Mouse (Mus musculus) cerebellum, adult 2 months (tissue): ENCODE results near the gene Ahdc1.

Experiments used
- CTCF ChIP-seq: fragments of 200-500 bp; IDR thresholded peaks from 2 replicates; pipeline ENCODE4 v1.5.1; 2011; ENCODE audit warnings: low read depth, mild to moderate bottlenecking, control low read depth, low read length, moderate library complexity, borderline replicate concordance; ENCODE audit not compliant: insufficient read depth
- POLR2A ChIP-seq: fragments of 200-500 bp; IDR thresholded peaks from 2 replicates; pipeline ENCODE4 v1.6.1; 2011; ENCODE audit warnings: low read length, control low read depth, borderline replicate concordance; ENCODE audit not compliant: insufficient read depth

DNA sequence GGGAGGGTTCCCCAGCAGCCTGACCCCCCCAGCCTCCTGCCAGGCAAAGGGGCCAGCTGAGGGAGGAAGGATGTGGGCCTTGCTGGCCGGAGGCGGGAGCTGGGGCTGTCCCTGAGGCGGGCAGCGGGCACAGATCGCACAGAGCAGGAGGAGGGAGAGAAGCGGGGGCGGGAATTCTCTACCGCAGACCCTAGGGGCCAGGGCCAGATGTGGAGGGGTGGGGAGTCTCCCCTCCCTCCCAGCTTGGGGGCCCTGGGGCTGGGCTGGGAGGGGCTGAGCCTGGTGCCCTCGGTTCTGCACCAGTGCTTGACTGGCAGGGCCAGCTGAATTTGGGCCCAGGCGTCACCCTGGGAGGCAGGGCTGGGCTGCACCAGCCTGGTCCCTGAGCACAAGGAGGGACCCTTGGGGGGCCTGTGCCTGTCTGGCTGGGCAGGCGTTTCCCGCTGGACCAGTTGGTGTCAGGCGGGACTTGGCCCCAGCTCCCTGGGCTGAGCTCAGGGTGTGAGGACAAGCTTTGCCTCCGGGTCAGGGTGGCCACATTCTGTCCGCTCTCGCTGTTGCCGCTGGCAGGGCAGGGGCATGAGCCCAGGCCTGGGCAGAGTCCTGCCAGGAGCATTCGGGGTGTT is 2.3 kb downstream of the Ahdc1 start:
- TF ChIP-seq CTCF (no peak), POLR2A (no peak)
